Mouse (Mus musculus) left cerebral cortex, adult 2 months (tissue): ENCODE measurements around the gene Slc7a11. TPM values are rescaled to one million over a fixed set of nuclear protein-coding genes. Genes with fewer than 3 reads are reported as not detected.

ENCODE experiments used
- DNase-seq, 2 experiments: peaks; one replicate each; pipeline ENCODE4 v3.0.0; 2021 to 2022; ENCODE audit warnings: low spot score in 2 of 2, mixed read lengths in 1 of 2; ENCODE audit errors: extremely low spot score in 1 of 2
- H3K27ac ChIP-seq: fragments of 200-600 bp; 2 replicates; pipeline ENCODE4 v1.8.1; 2022
- H3K4me3 ChIP-seq: fragments of 200-600 bp; 2 replicates; pipeline ENCODE4 v1.8.1; 2022
- CTCF ChIP-seq: fragments of 200-600 bp; IDR thresholded peaks from 2 replicates; pipeline ENCODE4 v1.8.1; 2022; ENCODE audit warnings: antibody characterized with exemption, mild to moderate bottlenecking, moderate library complexity
- intact Hi-C: fragments of 180-260 bp; cut with DNase I; formaldehyde crosslinking; loops from one replicate; pipeline ENCODE4 v1.15.1; 2025
- total RNA-seq, 2 experiments: library from RNA; stranded (reverse); gene quantifications; 2 replicates each; pipeline ENCODE4 v1.2.3; 2021

Slc7a11 gene
- total RNA-seq, 2 experiments from 2014 or later, result 23.9 to 25.7 TPM

- no peak for TF ChIP-seq CTCF
- intact Hi-C loops, result no loop called here
Measured at GRCm38 (mm10) chr3:49867147-49867950, 576.1 kb downstream of the Slc7a11 start.

GRCm38 (mm10) chr3:49866061-49866515 is 577.3 kb downstream of the Slc7a11 start:
- H3K27ac ChIP-seq, result no peak overlapping the region
- H3K4me3 ChIP-seq, result no peak overlapping the region
- no peak for DNase-seq
- intact Hi-C loops, result no loop called here
- TF ChIP-seq CTCF, result no peak

More at GRCm38 (mm10) chr3:49867147-49867950, 576.1 kb downstream of the Slc7a11 start:
- H3K4me3 ChIP-seq, result no peak overlapping the region
- DNase-seq, result no peak
- no peak overlapping the region for H3K27ac ChIP-seq

- intact Hi-C loops, result no loop called here
- TF ChIP-seq CTCF, result no peak
- Histone ChIP-seq H3K4me3 (no peak overlapping the region), H3K27ac (no peak overlapping the region)
- DNase-seq, result no peak
Measured at GRCm38 (mm10) chr3:49856797-49857196, 586.6 kb downstream of the Slc7a11 start.

GRCm38 (mm10) chr3:49854277-49854676 is 589.1 kb downstream of the Slc7a11 start:
- no peak for DNase-seq
- no peak for TF ChIP-seq CTCF
- no peak overlapping the region for H3K4me3 ChIP-seq
- no peak overlapping the region for H3K27ac ChIP-seq
- intact Hi-C loops, result no loop called here

- no peak for TF ChIP-seq CTCF
Measured at GRCm38 (mm10) chr3:49842971-49843370, 600.4 kb downstream of the Slc7a11 start.

More at GRCm38 (mm10) chr3:49842971-49843370, 600.4 kb downstream of the Slc7a11 start:
- intact Hi-C loops, result no loop called here
- H3K27ac ChIP-seq, result no peak overlapping the region
- DNase-seq, result no peak
- H3K4me3 ChIP-seq, result no peak overlapping the region
